Mouse (Mus musculus): ENCODE measurements at regions not wholly inside any gene's neighbourhood (a gene's known extent, or its start where the extent isn't known, plus 50 kb on each side); places are given as distances from the start of the nearest gene placed in this dataset.

- TF ChIP-seq CTCF (conservative IDR thresholded peaks at IDR 0.05; ENCODE audit: insufficient read depth, insufficient read length, low read depth, low read length) = no peak
- no peak for TF ChIP-seq POLR2A (IDR thresholded peaks at IDR 0.05; ENCODE audit: low read depth, low read length)
Measured at GRCm38 (mm10) chr8:41782837-41783236, 366.0 kb upstream of the Frg1 start.

Data from kidney, adult 2 months (tissue).